Mouse (Mus musculus): Measurements from ENCODE around the gene Ifitm10.

DNA sequence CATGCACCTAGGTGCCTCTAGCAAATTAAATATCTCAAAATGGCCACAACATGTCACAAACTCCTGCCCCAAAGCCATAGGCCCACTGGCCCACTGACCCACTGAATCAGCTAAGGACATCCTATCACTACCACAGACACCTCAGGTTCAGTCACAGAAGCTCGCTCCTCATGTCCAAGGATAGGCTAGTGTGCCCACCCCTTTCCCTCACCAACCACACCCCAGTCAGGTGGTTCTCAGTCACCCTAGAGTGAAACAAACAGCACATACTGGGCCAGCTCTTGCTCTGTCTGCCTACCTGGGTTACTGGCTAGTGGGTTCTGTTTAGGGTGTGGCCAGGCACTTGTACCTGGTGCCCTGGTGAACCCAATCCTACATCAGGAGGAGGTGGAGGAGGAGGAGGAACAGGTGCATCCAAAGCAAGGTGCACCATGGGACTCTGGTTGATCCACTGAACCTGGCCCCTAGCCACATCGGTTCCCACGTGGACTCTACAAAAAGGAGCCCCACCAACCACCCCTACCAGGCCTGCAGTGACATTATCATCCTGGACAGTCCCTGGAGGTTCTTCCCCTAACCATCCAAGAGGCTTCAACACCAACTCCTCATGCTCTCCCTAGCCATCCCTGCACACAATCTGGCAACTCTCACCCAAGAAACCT lies 12.3 kb upstream of the Ifitm10 start:
- TF ChIP-seq MAZ (IDR thresholded peaks at IDR 0.05; ENCODE audit: low read depth, low read length) = no peak
- TF ChIP-seq MEF2A (IDR thresholded peaks at IDR 0.05; ENCODE audit: borderline replicate concordance, low read depth, low read length) = no peak
- no peak for TF ChIP-seq CTCF (conservative IDR thresholded peaks at IDR 0.05 in 1 of 2, IDR thresholded peaks at IDR 0.05 in 1 of 2; ENCODE audit: low read depth in 2 of 2, low read length in 2 of 2)
- no peak for TF ChIP-seq RAD21 (IDR thresholded peaks at IDR 0.05; ENCODE audit: low read depth, low read length)
- no peak for TF ChIP-seq MXI1 (IDR thresholded peaks at IDR 0.05; ENCODE audit: low read depth, low read length)
- TF ChIP-seq POLR2A (IDR thresholded peaks at IDR 0.05; ENCODE audit: low read depth, low read length) = no peak
- no peak for TF ChIP-seq CHD2 (IDR thresholded peaks at IDR 0.05; ENCODE audit: low read length)
- TF ChIP-seq USF2 (conservative IDR thresholded peaks at IDR 0.05; ENCODE audit: low read depth, low read length) = no peak
- no peak for TF ChIP-seq POLR2AphosphoS2 (IDR thresholded peaks at IDR 0.05; ENCODE audit: low read depth, low read length)
- TF ChIP-seq USF1 (IDR thresholded peaks at IDR 0.05; ENCODE audit: low read depth, low read length) = no peak
